Mouse (Mus musculus): ENCODE measurements around the gene Wtap.

DNA sequence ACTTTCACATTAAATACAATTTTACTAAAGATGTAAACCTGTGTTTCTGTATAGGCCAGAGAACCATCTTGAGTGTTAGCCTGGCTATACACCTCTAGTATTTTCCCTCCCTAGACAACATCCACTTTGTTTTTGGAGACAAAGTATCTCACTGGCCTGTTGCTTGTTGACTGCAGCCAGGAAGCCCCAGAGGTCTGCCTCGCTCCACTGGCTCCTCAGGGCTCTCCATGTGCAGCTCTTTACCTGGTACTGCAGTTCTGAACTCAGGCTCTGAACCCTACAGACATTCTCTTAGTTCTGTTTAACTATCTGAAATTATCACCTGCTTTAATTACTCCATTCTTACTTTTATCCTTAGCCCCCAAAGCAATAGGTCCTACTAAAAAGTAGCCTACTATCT lies 15.4 kb downstream of the Wtap start:
- no peak for TF ChIP-seq CTCF (IDR thresholded peaks at IDR 0.05; ENCODE audit: insufficient read depth, low read length)
- TF ChIP-seq POLR2A (IDR thresholded peaks at IDR 0.05; ENCODE audit: borderline replicate concordance, extremely low read depth, low read depth, low read length), result no peak
